Mouse (Mus musculus) adrenal gland (tissue): Measurements from ENCODE around the gene Rep15.

Experiments used
- intact Hi-C: fragments of 180-260 bp; cut with DNase I; formaldehyde crosslinking; loops from one replicate; pipeline ENCODE4 v1.15.1; 2025
- long read RNA-seq, 2 experiments: library from polyadenylated mRNA; unstranded; transcript quantifications; one replicate each; pipeline ENCODE4 v2.0.0; 2020; ENCODE audit warnings: borderline replicate concordance in 1 of 2; ENCODE audit not compliant: insufficient replicate concordance in 1 of 2

The Rep15 gene
- long read RNA-seq, experiment 1, result 0 reads
- long read RNA-seq, experiment 2, result 0 reads

DNA sequence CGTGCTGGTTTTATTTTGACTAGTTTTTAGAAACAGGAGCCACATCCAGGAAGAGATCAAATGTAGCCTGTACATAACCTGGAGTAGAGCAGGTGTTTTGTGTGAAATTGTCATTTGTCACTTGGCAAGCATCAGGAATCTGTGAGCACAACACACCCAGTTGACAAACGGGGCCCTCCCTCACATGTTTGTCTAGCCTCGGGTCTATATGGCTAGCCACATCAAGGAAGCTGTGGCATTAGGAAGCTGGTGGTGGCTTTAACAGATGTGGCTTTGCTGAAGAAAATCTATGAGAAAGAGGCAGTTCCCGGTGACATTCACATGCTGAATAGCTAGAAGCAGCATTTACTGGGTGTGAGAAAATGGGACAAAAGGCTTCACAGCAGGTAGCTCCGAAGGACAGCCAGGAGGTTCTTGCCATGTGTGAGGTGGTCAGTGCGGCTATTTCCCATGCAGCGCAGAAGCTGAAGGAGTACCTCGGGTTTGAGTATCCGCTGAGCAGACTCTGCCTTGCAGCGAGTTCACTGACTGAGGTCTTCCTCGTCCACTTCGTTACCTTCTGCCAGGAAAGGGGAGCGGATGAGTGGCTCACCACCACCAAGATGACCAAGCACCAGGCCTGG lies at the start of gene Rep15:
Gene Rep15, plus strand, starts transcription at position 282 of the 623 bp plus-strand sequence.
- intact Hi-C loops, result no loop called here

DNA sequence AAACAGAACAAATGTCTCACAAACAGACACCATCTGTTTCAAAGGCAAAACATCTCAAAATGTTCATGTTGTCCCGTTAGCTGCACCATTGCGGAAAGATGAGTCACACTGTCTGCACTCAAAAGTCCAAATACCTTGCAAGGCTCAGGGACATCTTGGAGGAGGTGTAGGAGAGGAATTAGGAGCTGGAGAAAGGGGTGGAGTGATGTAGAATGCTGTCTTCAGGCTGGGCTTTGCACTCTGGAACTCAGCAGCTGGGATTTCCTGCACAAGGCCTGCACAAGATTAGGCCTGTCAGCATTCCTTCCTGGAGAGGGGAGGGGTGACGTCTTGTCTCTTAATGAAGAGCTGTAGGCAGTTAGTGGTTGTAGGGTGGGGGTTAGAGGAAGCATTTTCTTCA lies 47.8 kb upstream of the Rep15 start:
- intact Hi-C loops, result no loop called here

DNA sequence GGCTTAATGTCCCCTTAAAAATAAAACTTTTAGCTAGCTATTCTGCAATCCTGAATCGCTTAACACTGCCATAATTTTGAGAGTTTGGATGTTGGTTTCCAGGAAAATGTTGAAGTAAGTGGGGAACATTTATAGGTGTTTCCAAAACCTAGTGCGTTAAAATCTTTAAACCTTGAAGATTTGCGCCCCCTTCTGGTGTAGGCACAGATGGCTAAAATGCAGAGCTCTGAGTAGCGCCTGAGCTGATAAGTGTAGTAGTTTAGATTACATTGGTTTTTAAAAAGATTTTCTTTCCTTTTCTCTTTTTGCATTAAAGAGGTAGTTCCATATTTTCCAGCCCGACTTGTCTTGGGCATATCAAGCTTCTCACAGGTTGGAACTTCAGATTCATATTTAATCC lies 38.1 kb upstream of the Rep15 start:
- intact Hi-C loops, result loop anchor here (2.0 kb wide), 1 partner anchor 167 kb away; no protein-coding TSS in a partner anchor

DNA sequence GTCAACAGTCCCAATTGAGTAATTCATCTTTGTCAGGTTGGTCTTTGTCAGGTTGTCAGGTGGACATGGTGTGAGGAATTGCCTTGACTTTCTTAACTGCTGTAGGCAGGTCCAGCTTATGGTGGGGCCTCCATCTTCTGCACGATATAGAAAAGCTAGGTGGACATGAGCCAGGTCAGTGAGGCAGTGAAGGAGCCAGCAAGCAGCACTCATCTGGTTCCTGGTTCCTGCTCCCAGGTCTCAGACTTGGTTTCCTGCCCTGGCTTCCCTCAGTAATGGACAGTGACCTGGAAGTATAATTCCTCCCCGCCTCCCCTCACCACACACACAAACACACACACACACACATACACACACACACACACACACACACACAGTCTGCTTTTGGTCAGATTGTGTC lies 37.0 kb upstream of the Rep15 start:
- intact Hi-C loops, result loop anchor here (2.0 kb wide), 1 partner anchor 169 kb away; no protein-coding TSS in a partner anchor

DNA sequence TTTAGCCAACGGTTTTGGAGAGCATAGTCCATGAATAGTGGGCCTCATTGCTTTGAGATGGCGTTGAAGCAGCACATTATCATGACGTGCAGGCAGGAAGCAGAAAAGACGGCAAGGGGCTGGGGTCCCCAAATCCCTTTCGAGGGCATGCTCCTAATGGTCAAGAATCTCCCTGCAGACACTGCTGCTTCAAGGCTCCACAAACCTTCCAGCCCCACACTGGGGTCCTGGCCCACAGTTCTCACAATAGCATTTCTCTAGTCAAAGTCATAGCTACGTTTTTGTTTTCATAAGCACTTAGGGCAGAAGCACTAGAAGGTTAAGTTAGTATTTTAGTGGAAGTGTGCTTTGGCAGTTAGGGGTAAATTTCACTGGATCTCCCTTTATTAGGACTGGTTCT lies 36.5 kb upstream of the Rep15 start:
- intact Hi-C loops, result loop anchor here (2.0 kb wide), 1 partner anchor 169 kb away; no protein-coding TSS in a partner anchor

DNA sequence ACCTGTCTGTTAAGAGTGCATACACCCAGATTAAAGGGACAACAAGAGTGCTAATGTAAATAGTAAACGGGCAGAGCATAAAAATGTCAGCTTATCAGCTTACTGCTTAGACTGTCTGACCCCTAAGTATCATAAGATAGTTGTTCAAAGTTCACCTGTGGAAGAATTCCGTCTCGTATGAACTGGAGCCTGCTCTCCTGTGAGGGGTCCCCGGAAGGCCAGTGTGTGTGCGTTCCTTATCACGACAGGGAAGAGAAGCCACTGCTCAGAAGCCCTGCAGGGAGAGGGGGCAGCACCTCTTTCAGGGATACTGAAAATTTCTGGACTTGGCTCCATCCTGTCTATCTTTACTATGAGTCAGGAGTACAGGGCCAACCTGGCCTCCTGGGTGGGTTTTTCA lies 35.4 kb upstream of the Rep15 start:
- intact Hi-C loops, result no loop called here

DNA sequence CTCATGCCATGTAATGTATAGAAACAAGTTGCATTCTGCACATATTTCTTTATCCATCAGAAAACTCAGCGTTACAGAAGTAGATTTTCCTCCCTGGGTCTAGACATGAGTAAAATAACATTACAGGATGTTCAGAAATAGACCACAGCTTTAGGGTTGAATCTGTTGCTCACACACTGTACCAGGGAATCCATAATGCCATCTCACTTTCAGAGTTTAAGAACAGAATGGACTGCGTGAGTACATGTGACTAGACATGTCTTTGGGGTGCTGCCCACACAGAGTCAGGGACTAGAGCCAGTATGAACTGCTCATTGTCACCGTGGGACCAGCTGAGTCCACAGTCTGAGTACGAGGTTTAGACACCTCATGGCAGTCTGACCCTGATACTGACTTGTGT lies 33.7 kb upstream of the Rep15 start:
- intact Hi-C loops, result no loop called here

DNA sequence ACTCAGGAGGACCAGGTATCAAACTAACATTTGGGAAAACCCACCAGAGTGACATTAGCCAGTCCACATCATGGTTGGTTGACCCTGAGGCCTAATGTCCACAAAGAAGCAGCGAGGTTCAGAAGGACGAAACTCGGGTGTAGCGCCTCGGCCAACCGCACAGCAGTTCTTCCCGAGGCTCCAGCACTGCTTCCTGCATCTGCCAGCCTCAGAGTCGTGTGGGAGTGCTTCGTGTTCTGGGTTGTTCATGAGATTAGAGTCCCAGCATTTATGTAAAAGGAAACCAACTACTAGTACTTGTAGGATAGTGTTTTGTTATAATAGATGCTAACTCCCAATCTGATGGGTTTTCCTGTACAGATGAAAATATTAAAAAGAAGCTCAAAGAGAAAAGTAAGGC lies 33.1 kb upstream of the Rep15 start:
- intact Hi-C loops, result no loop called here

DNA sequence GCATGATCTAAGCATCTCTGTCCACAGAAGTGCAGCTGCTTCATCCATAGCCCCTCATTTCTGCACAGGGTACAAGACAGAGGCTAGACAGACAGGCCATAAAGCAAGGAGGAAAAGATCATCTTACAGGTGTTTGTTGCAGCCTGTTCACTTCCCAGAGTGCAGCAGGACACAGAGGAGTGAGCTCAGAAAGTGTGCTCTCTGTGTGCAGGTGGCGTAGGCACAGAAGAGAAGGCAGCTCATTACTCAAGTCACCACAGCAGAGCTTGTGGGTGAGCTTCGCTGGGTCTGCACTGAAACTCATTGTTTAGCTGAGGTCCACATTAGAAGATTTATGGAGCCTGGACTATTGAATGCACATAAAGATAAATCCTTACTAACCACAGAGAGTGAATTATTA lies 32.6 kb upstream of the Rep15 start:
- intact Hi-C loops, result no loop called here

DNA sequence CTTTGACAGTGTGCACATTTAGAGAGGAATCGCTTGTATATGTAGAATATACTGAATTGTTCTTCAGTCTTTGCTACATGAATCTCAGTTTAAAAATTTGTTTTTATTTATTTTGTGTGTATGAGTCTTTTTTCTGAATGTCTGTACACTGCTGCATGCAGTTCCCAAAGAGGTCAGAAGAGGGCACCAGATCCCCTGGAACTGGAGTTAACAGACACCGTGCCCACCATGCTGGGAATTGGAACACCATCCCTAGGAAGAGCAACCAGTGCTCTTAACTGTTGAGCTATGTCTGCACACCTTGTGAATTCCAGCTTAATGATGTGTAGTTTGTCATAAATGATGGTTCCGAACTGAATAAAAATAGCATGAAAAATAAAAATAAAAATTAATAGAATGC lies 24.2 kb upstream of the Rep15 start:
- intact Hi-C loops, result no loop called here

DNA sequence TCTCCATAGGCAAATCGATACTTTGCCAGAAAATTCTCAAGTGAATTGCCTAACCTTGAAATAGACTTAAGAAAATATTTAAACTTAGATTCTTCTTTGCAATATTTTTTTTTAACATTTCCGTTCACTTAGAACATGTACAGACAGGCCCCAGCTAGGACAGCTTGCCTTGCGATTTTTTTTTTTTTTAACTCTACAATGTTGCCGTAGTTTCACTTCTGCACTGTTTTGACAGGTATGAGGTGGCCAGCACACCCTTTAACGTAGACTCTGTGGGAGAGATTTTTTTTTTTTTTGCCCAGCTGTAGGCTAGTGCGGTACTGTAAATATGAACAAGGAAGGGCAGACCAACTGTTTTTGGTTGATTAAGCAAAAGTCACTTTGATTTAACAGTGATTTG lies 22.0 kb upstream of the Rep15 start:
- intact Hi-C loops, result no loop called here

DNA sequence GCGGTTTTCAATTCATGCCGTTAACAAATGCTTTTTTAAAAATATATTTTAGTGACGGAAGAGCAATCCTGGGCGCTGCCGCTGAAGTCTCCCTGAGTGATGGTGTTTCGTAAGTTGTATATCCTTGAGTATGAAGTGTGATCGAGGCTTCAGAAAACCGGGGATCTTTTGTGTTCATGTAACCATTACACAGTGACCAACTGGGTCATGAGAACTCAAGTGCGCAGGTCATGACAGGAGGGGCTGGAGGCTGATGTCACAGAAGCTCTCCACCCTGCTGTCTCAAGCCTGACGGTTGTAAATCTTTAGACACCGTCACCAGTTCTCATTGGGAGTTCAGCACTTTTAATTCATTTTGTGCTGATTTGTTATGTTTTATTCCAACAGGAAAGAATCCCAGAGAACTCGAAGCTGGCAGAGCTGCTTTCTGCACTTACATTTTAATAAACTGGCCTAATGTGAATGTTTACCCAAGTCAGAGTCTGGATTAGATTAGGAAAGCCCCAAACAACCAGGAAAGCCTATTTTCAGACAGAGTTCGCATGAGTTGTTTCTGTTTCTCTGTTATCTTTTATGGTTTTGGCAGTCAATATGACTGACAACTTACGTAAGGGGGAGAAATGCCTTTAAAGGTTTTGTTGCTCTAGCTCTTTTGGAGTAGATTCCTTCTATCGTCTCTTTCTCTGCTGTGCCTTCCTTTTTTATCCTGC lies 21.4 kb upstream of the Rep15 start:
- intact Hi-C loops, result no loop called here

DNA sequence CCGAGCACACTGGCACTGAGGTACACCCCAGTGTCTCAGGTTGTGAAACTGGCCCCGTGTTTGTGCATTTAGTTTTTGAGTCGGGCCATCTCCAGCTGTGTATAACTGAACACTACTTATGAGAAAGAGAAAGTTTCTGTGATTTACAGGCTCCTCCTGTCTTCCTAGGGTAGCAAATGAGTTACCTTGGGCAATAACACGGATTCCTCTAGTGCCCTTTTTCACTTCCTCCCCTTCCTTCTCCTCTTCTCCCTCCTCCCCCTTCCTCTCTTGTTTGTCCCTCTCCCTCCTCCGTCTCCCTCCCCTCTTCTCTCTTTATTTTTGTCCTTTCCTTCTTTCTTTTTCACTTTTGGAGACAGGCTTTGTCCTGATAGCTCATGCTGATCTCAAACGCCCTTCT lies 20.8 kb upstream of the Rep15 start:
- intact Hi-C loops, result no loop called here

DNA sequence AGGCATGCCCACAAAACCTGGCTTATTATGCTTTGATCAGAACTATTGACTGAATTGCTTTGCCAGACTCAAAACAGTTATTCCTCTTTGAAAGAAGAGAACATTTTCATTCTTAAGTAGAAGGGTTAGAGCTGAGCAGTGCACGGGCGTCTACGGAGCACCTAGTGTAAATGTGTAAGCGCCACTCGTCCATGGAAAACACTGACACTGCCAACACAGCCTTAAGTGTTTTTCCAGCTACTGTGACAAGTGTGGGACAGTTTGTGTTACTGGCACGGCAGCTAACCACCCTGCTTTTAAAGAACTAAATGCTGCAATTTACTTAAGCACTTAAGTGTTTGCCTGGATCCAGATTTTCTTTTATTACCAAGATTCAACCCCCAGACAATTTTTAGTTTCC lies 20.4 kb upstream of the Rep15 start:
- intact Hi-C loops, result no loop called here

DNA sequence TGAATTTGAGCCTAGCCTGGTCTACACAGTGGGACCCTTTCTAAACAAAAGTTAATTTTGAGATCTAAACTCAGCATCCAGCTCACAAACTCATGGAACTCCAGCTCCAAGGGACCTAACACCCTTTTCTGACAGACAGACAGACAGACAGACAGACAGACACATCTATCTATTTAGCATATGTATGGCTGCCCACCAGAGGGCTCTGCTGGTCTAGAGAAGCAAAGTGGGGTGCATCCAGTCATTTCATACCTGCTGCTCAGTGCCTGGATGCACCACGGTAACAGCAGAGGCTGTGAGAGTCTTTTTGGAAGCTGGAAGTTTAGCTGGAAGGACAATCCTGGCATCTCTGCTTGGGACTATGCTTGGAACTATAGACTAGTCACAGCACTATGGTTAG lies 18.8 kb upstream of the Rep15 start:
- intact Hi-C loops, result no loop called here

DNA sequence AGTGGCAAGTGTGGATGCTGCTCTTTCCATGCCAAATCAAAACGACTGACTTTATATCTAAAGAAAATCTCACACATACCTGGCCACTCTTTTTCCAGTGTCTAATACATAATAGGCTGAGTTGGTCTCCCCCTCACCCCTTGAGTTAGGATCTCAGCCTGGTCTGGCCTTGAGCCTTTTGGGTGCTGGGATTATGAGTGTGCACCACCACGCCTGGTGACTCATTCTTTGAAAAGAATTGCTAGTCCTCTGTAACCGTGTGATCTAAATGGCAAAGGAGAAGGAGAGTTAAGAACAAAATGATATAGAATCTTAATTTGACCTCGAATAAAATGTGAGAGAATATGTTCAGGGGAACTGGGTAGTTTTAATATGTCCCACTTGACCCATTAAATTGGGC lies 14.5 kb upstream of the Rep15 start:
- intact Hi-C loops, result no loop called here

DNA sequence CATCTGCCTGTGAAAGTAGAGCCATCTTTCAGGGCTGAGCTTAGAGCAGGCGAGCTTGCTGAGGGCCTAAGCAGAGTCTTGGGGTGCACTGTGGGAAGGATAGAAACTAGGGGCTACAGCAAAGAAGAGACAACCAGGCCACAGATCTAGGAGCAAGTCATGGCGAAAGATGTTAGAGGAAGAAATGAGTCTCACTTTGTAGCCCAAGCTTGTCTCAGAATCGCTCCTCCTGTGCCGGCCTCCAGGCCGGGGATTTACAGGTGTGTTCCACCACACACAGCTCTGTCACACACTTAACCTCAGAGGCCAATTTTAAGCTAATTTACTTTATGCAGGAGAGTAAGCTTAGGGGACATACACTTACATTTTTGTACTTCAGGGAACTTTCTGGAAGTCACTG lies 14.0 kb upstream of the Rep15 start:
- intact Hi-C loops, result no loop called here

DNA sequence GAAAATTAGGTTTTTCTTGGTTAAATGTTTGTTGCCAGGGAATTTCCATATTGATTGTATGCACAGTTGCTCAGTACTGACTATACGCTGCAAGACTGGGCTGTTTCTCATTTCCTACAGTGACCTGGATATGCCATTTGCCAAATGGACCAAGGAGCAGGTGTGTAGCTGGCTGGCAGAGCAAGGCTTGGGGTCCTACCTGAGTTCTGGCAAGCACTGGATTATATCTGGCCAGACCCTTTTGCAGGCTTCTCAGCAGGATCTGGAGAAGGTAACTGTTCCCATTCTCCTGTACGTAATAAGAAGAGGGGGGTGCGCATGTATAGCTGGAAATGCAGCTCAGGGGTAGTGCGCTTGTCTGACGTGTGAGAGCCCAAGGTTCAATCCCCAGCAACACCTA lies 11.2 kb upstream of the Rep15 start:
- intact Hi-C loops, result no loop called here

DNA sequence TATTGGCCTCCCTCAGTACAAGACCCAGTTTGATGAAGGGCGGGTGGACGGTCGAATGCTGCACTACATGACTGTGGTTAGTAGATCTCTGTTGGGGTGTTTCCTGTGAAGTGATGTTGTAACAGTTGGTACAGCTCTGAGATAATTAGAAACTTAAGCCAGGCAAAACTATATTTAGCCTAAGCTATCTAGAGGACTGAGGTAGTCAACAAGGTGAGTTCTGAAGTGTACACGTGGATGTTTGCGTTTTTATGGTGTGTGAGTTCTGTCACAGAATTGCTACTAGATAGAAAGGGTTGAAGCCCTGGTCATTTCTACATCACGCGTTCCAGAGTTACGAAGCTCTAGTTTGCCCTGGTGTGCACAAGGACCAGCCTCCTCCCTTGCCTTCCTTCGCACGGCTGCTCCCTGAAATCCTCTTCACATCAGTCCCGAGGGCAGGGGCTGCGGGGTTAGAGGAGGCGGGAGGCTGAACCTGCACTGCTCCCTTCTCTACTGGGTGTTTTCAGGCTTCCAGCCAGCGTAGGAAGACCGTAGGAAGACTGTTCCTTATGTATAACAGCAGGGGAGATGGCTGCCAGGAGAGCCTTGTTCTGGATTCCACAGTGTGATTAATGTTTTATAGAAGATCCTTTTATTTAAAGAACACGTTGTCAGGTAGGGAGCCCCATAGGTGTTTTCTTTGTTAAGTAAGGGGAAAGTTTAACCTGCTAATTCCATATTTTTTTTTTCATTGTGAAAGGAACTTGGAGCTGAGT lies 9.8 kb upstream of the Rep15 start:
- intact Hi-C loops, result no loop called here

DNA sequence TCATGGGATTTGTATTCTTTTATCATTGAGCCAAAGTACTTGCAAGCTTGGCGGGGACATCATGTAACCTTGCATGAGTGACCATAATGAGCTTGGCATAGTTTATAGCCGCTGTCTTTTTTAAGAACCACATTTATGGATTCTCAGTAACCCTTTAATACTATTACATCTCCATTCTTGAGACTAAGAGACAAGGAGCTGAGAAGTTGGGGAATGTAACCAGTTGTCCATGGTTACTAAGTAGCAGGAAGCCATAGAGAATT lies 9.3 kb upstream of the Rep15 start:
- intact Hi-C loops, result no loop called here

DNA sequence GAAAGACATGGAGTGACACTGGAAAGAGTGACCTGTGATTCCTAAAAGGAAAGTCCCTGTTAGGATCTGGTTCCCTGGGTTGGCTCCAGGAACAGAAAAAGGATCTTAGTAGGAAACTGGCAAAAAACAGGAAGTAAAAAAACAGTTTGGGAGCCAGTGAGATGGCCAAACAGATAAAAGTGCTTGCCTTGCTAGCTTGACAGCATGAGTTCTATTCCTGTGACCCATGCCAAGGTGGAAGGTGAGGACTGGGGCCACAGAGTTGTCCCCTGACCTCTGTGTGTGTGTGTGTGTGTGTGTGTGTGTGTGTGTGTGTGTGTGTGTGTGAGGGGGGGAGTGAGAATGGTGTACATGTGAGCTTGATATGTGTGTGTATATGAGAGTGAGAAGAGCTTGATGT lies 8.8 kb upstream of the Rep15 start:
- intact Hi-C loops, result no loop called here

DNA sequence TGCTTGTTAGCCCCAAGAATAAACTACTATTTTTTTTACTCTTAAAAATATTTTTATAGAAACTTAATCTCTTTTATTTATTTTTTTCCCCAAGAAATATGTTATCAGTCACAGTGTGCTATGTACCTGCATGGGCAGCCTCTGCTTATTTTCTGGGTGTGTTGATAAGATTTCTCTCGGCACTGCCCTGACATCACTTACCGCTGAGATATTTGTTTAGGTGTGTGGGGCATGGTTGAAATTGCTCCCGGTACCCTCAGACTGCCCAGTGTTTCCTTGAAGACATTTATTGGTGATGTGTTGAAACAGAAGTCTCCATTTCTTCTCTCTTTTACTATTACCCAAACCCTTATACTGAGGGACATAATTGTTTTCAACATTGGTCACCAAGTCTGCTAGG lies 7.6 kb upstream of the Rep15 start:
- intact Hi-C loops, result no loop called here

DNA sequence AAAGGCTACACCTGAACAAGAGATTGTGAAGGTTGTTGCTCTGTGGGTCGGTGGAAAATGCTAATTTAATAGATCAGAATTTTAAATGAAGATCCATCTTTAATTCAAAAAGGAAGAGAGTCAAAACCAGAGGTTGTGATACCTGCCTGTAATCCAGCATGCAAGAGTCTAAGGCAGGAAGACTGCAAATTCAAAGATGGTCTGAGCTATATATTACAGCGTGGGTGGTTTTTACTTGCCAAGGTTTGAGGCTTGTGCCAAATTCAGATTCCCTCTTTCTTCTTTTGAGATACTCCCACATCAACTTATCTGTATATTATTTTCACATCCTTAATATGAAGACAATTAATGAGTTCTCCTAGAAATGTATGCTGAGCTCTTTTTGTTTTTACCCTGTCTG lies 4.0 kb upstream of the Rep15 start:
- intact Hi-C loops, result no loop called here
